Mouse (Mus musculus) Muller cell, postnatal 12 days (primary cell): ENCODE data around the gene Gm867.

Experiments
- DNase-seq: peaks from one replicate; pipeline ENCODE4 v3.0.0-alpha.2; 2015; ENCODE audit errors: inconsistent ontology term

Gene Gm867

DNA sequence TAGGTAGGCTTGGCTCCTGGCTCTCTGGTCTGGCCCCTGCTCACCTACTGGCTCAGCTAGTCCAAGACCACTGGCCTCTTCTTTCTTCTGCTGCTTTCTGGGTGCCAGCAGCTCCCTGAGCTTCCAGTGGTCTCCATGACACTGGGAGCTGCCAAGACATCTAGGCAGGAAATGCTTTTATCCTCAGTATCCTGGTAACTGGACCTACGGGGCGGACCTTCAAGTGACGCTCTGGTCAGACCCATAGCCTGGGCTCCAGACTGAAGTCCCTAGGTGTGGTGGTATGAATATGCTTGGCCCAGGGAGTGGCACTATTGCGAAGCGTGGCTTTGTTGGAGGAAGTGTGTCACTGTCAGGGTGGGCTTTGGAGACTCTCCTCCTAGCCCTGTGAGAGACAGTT is at the start of gene Gm867:
Gm867 (minus strand) TSS at position 153 of the 400 bp plus-strand sequence.
- no peak for DNase-seq

- DNase-seq = no peak
Measured at GRCm38 (mm10) chr10:75979432-75979831, 39.0 kb upstream of the Gm867 start.

GRCm38 (mm10) chr10:75978835-75979157 is 38.3 kb upstream of the Gm867 start:
- peak; percentile 32 for DNase-seq

GRCm38 (mm10) chr10:75978119-75978834 is 37.8 kb upstream of the Gm867 start:
- DNase-seq = peak; percentile 2

- DNase-seq = no peak
Measured at GRCm38 (mm10) chr10:75975216-75975615, 34.7 kb upstream of the Gm867 start.

DNA sequence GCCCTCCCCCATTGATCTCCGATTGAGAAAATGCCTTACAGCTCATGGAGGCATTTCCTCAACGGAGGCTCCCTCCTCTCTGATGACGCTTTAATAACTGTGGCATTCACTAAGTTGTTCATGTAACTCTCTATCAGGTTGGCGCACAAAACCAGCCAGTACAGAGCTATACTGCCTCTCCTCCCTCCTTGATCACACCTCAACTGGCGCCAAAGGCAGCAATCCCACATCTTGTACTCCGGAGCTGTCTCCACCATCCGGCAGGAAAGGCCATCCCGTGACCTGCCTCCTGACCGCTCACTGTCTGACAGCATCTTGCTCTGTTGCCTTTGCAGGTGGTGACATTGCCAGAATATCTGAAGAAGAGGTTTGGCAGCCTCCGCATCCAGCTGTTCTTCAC is 33.4 kb upstream of the Gm867 start:
- DNase-seq = no peak

DNA sequence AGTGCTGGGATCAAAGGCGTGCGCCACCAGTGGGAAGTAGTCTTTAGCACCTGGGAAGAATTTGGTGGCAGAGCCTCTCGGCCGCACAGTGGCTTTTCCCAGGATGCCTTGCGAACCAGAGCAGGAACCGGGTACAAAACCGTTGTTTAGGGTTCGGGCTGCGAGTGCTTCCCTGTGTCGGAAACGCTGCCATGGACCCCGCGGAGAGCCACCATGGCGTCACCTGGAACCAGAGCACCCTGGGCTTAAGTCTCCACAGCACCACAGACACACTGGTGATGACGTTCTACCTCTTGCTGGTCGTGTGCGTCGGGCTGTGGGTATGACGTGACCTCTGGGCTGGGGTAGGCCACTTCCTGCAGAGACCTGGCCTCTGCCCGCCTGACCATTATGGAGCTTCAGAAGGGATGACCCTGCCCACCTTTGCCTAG is 13.9 kb upstream of the Gm867 start, which contains the start of gene Gm5134:
Gm5134 (plus strand) TSS at position 134 of the 431 bp plus-strand sequence.
- no peak for DNase-seq

DNA sequence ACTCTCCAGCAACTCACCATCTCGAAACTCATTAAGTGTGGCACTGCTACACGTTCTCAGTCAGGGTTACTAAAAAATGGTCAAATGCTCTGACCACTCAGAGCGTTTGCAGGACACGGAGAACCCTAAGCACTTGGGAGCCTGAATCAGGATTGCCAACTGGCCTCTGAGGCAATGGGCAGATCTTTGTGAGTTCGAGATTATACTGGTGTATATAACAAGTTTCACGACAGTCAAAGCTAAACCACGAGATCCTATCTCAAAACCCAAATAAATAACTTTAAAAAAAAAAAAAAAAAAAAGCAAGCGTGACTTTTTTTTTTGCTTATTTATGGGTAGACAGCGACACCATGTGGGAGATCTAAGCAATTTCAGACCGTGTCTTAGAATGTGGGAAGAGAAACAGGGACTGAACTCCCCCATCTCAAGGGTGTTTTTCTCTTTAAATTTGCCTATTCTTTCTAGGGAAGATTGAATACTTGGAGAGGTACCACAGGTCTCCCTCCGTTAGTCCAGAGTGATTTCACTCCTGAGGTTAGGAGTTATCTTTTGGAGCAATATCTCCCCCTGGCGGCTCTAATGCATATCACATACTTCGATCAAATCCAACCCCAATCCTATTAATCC is 11.1 kb upstream of the Gm867 start:
- peak; percentile 60 for DNase-seq

- peak; percentile 20 for DNase-seq
Measured at GRCm38 (mm10) chr10:75950791-75951210, 10.3 kb upstream of the Gm867 start.

DNA sequence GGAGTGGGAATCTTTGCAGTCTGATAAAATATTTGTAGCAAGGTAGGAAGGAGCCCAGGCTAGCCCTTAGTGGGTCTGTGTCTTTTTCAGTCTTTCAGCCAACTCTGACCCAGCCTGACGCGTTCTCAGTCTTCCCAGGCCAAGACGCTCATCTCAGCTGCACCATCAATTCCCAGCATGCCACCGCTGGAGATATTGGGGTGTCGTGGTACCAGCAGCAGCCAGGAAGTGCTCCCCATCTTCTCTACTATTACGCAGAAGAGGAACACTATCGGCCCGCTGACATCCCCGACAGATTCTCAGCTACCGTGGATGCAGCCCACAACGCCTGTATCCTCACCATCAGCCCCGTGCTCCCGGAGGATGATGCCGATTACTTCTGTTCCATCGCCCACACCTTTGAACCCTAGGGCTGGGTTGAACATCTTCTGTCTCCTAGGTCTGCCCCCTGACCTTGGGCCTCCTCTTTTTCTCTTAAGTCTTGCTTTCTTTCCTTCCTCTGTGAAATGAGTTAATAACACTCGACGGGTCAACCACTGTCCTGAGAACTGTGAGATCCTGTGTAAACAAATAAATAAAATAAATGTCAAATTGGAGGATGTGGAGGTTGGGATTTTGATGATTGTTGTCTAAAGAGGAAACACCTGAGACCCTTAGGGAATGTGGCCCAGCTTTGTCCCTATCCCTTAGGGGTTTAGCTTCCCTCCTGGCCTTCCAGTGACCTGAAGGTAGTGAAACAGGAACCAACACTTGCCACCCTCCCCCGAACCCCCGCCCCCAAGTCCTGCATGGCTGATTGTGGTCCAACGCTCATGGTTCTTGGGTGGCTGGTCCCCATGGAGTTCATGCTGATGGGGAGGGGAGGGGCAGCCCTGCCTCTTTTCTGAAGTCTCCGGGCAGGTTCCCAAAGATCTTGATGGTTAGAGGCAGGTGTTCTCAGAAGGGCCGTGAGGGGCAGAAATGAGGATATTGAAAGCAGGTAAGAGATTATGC is 8.9 kb upstream of the Gm867 start:
- DNase-seq = no peak

DNA sequence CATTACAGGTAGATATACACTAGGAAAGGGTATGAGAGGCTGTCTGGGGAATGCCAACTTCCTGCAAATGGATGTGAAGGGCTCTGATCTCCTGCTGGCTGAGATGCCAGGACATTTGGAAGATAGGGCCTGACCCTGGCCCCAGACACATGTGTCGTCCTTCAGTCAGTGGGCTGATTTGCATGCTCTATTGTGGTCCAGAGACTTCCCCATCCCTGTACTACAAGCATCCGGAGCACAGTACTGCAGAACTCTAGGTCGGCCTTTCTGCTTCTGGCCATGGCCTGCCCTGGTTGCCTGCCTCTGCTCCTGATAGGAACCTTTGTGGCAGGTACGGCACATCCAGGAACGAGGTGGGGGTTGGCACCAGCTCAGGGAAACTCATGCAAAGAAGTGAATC is 7.6 kb upstream of the Gm867 start:
- DNase-seq = no peak

DNA sequence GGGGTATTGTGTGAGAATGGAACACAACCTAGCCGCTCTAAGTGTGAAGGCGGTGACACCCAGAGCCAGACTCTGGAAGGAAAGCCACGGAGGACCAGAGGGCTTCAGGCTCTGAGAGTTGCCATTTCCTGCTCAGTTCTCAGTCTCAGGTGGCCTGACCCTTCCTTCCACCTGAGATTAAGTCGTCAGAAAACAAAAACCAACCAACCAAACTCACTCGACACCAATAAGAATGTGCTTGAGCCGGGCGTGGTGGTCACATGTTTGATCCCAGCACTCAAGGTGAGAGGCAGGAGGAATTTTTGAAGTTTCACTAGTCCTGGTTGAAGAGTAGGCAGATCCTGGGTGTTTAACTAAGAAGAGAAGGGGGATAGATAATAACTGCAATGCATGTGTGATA is 5.4 kb upstream of the Gm867 start:
- DNase-seq = no peak

DNA sequence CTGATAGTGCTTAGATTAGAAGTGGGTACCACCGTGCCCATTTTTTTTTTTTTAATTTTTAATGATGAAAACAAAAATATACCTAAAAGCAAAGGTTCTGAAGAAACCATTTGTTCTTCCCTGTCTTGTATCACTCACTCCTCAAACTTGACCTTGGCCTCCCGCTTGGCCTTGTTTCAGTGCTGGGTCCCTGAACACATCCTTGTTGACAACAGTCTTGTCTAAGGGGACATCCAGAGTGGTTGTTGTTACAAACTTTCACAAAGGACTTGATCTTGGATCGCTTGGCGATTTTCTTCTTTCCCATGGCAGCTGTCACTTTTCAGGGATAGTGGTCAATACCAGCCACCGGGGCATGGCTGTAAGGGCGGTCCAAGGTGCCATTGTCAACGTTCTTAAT is 4.7 kb upstream of the Gm867 start:
- DNase-seq = no peak

GRCm38 (mm10) chr10:75944066-75944772 is 3.7 kb upstream of the Gm867 start:
- DNase-seq = peak; percentile 79

DNA sequence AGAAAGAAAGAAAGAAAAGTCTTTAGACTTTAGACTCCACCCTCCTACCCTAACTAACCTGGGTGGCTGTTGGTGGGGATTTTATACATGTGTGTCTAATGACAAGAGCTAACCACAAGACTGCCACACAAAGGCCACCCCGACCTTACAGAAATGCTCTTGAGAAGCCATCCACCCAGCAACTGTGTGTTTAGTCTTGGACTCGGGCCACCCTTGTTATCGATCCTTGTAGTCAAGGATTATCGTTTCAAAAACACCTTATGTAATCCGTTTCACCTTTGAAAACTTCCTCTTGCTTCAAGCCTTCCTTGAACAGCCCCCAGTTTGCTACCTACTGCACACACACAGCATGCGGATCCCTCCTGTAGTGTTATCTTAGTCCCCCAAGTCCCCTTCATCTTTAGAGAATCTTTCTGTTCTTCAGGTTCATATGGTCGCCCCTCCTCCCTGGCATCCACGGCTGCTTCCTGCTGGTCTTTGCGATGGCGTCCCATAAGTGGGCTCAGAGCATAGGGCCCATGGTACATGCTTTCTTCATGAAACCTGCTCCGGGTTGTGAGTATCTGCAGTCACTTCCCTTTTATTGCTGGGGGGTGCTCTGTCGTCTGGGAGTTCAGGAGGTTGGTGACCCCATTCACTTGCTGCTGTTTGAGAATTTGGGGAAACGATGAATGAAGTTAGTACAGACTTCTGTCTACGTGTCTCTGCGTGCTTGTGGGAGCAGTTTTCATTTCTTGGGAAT is 2.4 kb upstream of the Gm867 start, which contains the start of gene Vpreb3:
Vpreb3 (plus strand) TSS at position 322 of the 742 bp plus-strand sequence.
- DNase-seq = no peak

GRCm38 (mm10) chr10:75941042-75941824 is 761 bp upstream of the Gm867 start:
- DNase-seq = no peak

DNA sequence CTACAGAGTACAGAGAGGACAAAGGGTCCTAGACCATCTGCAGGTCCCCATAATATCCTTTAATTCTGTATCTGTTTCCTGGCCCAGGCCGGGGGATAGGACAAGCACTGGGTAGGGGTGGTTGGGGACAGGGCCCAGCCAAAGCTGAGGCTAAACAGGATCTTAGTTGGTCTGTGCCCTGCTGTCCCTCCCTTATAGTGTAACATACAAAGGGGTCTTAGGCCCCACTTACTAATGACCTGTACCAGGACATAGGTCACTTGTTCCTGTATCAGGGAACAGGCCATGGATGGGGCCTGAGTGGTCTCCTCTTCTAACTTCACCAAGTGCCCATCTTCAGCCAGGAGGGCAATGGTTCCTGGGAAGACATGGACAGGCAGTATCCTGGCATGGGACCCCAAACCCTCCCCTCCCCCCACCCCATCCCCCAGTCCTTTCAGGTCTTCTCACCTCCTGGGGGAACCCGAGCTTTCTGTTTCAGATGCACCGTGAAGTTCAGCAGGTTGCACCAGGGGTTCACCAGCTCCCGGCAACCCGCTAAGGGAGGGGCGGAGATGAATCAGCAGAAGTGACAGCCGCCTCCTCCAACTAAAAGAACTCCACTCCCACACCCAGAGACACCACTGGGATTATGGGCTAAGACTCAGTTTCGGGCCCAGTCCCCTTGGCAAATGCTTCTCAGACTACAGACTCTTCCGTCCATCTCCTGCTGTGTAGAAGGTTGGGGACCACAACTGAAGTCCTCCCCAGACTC is 814 bp downstream of the Gm867 start:
- DNase-seq = no peak

GRCm38 (mm10) chr10:75937851-75938643 is 2.4 kb downstream of the Gm867 start:
- no peak for DNase-seq
